Mouse (Mus musculus) bone marrow, adult 2 months (tissue): ENCODE measurements around the gene Capn12.

Experiments used
- CTCF ChIP-seq: fragments of 200-500 bp; IDR thresholded peaks from 2 replicates; pipeline ENCODE4 v1.5.1; 2011; ENCODE audit warnings: low read length, control low read depth; ENCODE audit not compliant: control insufficient read depth, insufficient read depth
- POLR2A ChIP-seq: fragments of 200-500 bp; IDR thresholded peaks from 2 replicates; pipeline ENCODE4 v1.6.1; 2011; ENCODE audit warnings: low read depth, mild to moderate bottlenecking, control low read depth, low read length, borderline replicate concordance; ENCODE audit not compliant: control insufficient read depth

- TF ChIP-seq CTCF (no peak), POLR2A (no peak)
Measured at GRCm38 (mm10) chr7:28833723-28834347, 47.4 kb upstream of the Capn12 start, which contains the start of gene Lgals4.
